Mouse (Mus musculus): ENCODE data around the gene Fgf18. TPM values are rescaled to one million over a fixed set of nuclear protein-coding genes. Genes with fewer than 3 reads are reported as not detected.
A peak's percentile ranks its signal among the peaks of the same experiment; 100 is the strongest.

Fgf18 gene
- polyA plus RNA-seq, 1 experiment from 2014 or later = 10.1 TPM

- 94% methylated on average over 3 of the region's 3 CpGs for WGBS
- Histone ChIP-seq H3K4me3 (replicated peaks; ENCODE audit: low read length) (no peak overlapping the region), H3K4me1 (replicated peaks; ENCODE audit: control insufficient read depth, insufficient read depth, low read length) (no peaks in the 10 kb centered on the region), H3K27me3 (ENCODE audit: control insufficient read depth, insufficient read depth, low read length) (no peaks in the 10 kb centered on the region), H3K9ac (no peak overlapping the region), H3K4me2 (replicated peaks) (no peak overlapping the region), H3K27ac (no peak overlapping the region), H3K9me3 (ENCODE audit: control insufficient read depth, low read length) (no peaks in the 10 kb centered on the region), H3K36me3 (replicated peaks; ENCODE audit: control insufficient read depth, insufficient read depth) (peaks cover 97% of the 10 kb centered on the region)
- ATAC-seq (ENCODE audit: low FRiP score) (no peak), DNase-seq (ENCODE audit: low spot score) (no peak)
Measured at GRCm38 (mm10) chr11:33154459-33154858, 7.3 kb upstream of the Fgf18 start.

DNA sequence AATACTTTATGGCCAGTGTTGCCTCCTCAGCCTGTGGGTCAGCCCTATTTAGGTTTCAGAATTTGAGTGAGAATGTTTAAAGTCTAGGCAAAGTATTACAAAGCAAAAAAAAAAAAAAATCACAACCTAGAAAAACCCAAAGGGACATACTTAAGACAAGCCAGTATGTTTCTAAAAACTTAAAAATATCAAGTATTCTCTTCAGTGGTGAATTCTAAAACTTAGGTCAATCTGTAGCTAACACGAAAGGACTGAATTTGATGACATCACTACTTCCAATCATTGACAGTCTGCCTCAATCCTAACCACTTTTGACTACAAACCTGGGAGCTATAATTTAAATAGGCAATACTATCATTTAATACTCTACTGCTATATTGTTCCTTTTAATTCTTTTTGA lies 5.8 kb upstream of the Fgf18 start:
- Histone ChIP-seq H3K36me3 (replicated peaks; ENCODE audit: control insufficient read depth, insufficient read depth) (peaks cover 84% of the 10 kb centered on the region), H3K9me3 (ENCODE audit: control insufficient read depth, low read length) (no peaks in the 10 kb centered on the region), H3K4me1 (replicated peaks; ENCODE audit: control insufficient read depth, insufficient read depth, low read length) (no peaks in the 10 kb centered on the region), H3K27me3 (ENCODE audit: control insufficient read depth, insufficient read depth, low read length) (no peaks in the 10 kb centered on the region), H3K9ac (no peak overlapping the region), H3K4me2 (replicated peaks) (no peak overlapping the region), H3K4me3 (replicated peaks; ENCODE audit: low read length) (no peak overlapping the region), H3K27ac (no peak overlapping the region)
- no peak for ATAC-seq (ENCODE audit: low FRiP score)
- no peak for DNase-seq (ENCODE audit: low spot score)
- WGBS = 92% methylated on average over 1 of the region's 1 CpGs

- Histone ChIP-seq H3K4me2 (replicated peaks) (no peak overlapping the region), H3K9me3 (ENCODE audit: control insufficient read depth, low read length) (no peaks in the 10 kb centered on the region), H3K36me3 (replicated peaks; ENCODE audit: control insufficient read depth, insufficient read depth) (peaks cover 73% of the 10 kb centered on the region), H3K27me3 (ENCODE audit: control insufficient read depth, insufficient read depth, low read length) (no peaks in the 10 kb centered on the region), H3K9ac (no peak overlapping the region), H3K27ac (no peak overlapping the region), H3K4me3 (replicated peaks; ENCODE audit: low read length) (no peak overlapping the region), H3K4me1 (replicated peaks; ENCODE audit: control insufficient read depth, insufficient read depth, low read length) (no peaks in the 10 kb centered on the region)
- ATAC-seq (ENCODE audit: low FRiP score) (no peak), DNase-seq (ENCODE audit: low spot score) (no peak)
- WGBS = 82% methylated on average over 4 of the region's 4 CpGs
Measured at GRCm38 (mm10) chr11:33151780-33152145, 4.6 kb upstream of the Fgf18 start.

DNA sequence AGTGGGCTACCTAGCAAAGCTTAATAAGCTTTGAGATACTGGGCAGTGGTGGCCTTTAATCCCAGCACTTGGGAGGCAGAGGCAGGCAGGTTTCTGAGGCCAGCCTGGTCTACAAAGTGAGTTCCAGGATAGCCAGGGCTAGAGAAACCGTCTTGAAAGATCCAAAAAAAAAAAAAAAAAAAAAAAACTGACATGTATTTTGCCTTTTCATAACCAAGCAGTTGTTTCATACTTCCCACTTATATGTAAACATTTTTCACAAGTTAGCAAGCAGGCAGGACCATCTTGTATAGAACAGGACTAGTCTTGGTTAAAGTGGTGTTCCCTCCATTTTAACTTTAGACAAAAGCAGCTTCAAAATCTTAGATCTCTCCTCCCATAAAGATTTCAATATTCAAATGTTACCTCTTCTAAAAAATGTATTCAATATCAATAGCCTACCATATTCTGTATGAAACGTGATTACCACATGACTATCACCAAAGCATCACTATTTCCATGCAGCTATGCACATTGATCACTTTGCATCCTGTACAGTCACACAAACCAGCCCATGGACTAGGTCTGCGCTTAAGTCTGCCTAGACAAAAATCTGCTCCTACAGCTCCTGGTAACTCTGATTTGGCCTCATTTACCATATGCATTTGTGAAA lies 4.1 kb upstream of the Fgf18 start:
- WGBS = 69% methylated on average over 3 of the region's 3 CpGs
- H3K9ac ChIP-seq = no peak overlapping the region
- ATAC-seq (ENCODE audit: low FRiP score) (no peak), DNase-seq (ENCODE audit: low spot score) (no peak)
- no peak overlapping the region for H3K4me3 ChIP-seq (replicated peaks; ENCODE audit: low read length)
- H3K4me1 ChIP-seq (replicated peaks; ENCODE audit: control insufficient read depth, insufficient read depth, low read length) = no peaks in the 10 kb centered on the region; the same call in 1 of the 2 replicates
- H3K36me3 ChIP-seq (replicated peaks; ENCODE audit: control insufficient read depth, insufficient read depth) = peaks cover 68% of the 10 kb centered on the region
- H3K27ac ChIP-seq = no peak overlapping the region
- H3K4me2 ChIP-seq (replicated peaks) = no peak overlapping the region
- no peaks in the 10 kb centered on the region for H3K9me3 ChIP-seq (ENCODE audit: control insufficient read depth, low read length)
- no peaks in the 10 kb centered on the region for H3K27me3 ChIP-seq (ENCODE audit: control insufficient read depth, insufficient read depth, low read length)

GRCm38 (mm10) chr11:33150364-33150763 lies 3.2 kb upstream of the Fgf18 start:
- Histone ChIP-seq H3K27me3 (ENCODE audit: control insufficient read depth, insufficient read depth, low read length) (no peaks in the 10 kb centered on the region), H3K4me1 (replicated peaks; ENCODE audit: control insufficient read depth, insufficient read depth, low read length) (peaks cover 9% of the 10 kb centered on the region; the same call in 1 of the 2 replicates), H3K4me2 (replicated peaks) (no peak overlapping the region), H3K9me3 (ENCODE audit: control insufficient read depth, low read length) (no peaks in the 10 kb centered on the region), H3K36me3 (replicated peaks; ENCODE audit: control insufficient read depth, insufficient read depth) (peaks cover 61% of the 10 kb centered on the region), H3K27ac (no peak overlapping the region), H3K9ac (no peak overlapping the region), H3K4me3 (replicated peaks; ENCODE audit: low read length) (no peak overlapping the region)
- no peak for DNase-seq (ENCODE audit: low spot score)
- no peak for ATAC-seq (ENCODE audit: low FRiP score)

DNA sequence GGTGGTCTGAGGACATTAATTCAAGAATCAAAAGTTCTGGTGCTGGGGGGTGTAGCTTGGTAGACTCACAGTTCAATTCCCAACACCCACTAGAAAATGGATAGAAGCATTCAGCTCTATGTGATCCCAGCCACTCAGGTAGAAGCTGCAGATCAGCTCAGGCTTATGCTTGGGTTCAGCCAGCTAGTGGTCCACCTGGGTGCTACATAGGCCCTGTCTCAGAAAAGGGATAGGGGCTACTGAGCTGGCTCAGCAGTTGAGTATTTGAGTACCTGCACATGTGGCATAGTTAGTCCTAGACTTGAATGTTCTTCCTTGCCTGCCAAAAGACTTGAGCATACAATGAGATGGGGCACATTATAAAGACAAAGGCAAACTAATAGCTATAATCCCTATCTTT lies 2.3 kb upstream of the Fgf18 start:
- Histone ChIP-seq H3K4me3 (replicated peaks; ENCODE audit: low read length) (no peak overlapping the region), H3K36me3 (replicated peaks; ENCODE audit: control insufficient read depth, insufficient read depth) (peaks cover 52% of the 10 kb centered on the region)

DNA sequence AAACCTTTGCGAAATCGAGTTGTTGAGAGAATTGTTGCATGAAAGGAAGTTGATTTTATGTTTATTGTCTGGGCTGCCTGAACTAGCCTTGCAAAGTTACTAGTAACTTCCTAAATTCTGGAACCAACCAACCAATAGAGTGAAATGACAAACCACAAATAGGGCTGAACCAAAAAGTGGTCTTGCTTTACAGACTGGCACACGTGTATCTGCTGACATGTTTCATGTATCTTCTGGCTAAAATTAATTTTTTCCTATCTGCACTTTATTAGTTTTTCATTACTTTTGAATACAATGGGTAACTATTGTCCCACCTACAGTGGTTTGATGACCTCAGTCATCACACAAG lies 1.9 kb upstream of the Fgf18 start:
- Histone ChIP-seq H3K9ac (no peak overlapping the region), H3K4me1 (replicated peaks; ENCODE audit: control insufficient read depth, insufficient read depth, low read length) (peaks cover 16% of the 10 kb centered on the region), H3K9me3 (ENCODE audit: control insufficient read depth, low read length) (no peaks in the 10 kb centered on the region), H3K27me3 (ENCODE audit: control insufficient read depth, insufficient read depth, low read length) (0 out of 2 replicates have a peak, but pooled peaks cover 7% of the 10 kb centered on the region), H3K27ac (no peak overlapping the region), H3K36me3 (replicated peaks; ENCODE audit: control insufficient read depth, insufficient read depth) (peaks cover 48% of the 10 kb centered on the region), H3K4me3 (replicated peaks; ENCODE audit: low read length) (no peak overlapping the region), H3K4me2 (replicated peaks) (no peak overlapping the region)
- ATAC-seq (ENCODE audit: low FRiP score) = no peak
- 24% methylated on average over 3 of the region's 3 CpGs for WGBS
- no peak for DNase-seq (ENCODE audit: low spot score)

More for the DNA sequence above, 2.3 kb upstream of the Fgf18 start:
- ATAC-seq (ENCODE audit: low FRiP score) (no peak), DNase-seq (ENCODE audit: low spot score) (no peak)
- H3K27me3 ChIP-seq (ENCODE audit: control insufficient read depth, insufficient read depth, low read length) = 0 out of 2 replicates have a peak, but pooled peaks cover 3% of the 10 kb centered on the region
- no peaks in the 10 kb centered on the region for H3K9me3 ChIP-seq (ENCODE audit: control insufficient read depth, low read length)
- H3K4me2 ChIP-seq (replicated peaks) = no peak overlapping the region
- H3K4me1 ChIP-seq (replicated peaks; ENCODE audit: control insufficient read depth, insufficient read depth, low read length) = peaks cover 14% of the 10 kb centered on the region; the same call in 1 of the 2 replicates
- no peak overlapping the region for H3K27ac ChIP-seq
- H3K9ac ChIP-seq = no peak overlapping the region

GRCm38 (mm10) chr11:33148338-33149087 lies 1.3 kb upstream of the Fgf18 start:
- H3K4me3 ChIP-seq (replicated peaks; ENCODE audit: low read length) = peak overlapping the region; percentile 67
- peak; percentile 90 for DNase-seq (ENCODE audit: low spot score)
- peaks cover 22% of the 10 kb centered on the region for H3K4me1 ChIP-seq (replicated peaks; ENCODE audit: control insufficient read depth, insufficient read depth, low read length)
- peaks cover 42% of the 10 kb centered on the region for H3K36me3 ChIP-seq (replicated peaks; ENCODE audit: control insufficient read depth, insufficient read depth)
- peak; percentile 69 for ATAC-seq (ENCODE audit: low FRiP score)
- H3K4me2 ChIP-seq (replicated peaks) = peak overlapping the region; percentile 67
- H3K27me3 ChIP-seq (ENCODE audit: control insufficient read depth, insufficient read depth, low read length) = 0 out of 2 replicates have a peak, but pooled peaks cover 11% of the 10 kb centered on the region
- no peaks in the 10 kb centered on the region for H3K9me3 ChIP-seq (ENCODE audit: control insufficient read depth, low read length)
- 7% methylated on average over 23 of the region's 23 CpGs for WGBS
- H3K27ac ChIP-seq = peak overlapping the region; percentile 80
- H3K9ac ChIP-seq = peak overlapping the region; percentile 73

DNA sequence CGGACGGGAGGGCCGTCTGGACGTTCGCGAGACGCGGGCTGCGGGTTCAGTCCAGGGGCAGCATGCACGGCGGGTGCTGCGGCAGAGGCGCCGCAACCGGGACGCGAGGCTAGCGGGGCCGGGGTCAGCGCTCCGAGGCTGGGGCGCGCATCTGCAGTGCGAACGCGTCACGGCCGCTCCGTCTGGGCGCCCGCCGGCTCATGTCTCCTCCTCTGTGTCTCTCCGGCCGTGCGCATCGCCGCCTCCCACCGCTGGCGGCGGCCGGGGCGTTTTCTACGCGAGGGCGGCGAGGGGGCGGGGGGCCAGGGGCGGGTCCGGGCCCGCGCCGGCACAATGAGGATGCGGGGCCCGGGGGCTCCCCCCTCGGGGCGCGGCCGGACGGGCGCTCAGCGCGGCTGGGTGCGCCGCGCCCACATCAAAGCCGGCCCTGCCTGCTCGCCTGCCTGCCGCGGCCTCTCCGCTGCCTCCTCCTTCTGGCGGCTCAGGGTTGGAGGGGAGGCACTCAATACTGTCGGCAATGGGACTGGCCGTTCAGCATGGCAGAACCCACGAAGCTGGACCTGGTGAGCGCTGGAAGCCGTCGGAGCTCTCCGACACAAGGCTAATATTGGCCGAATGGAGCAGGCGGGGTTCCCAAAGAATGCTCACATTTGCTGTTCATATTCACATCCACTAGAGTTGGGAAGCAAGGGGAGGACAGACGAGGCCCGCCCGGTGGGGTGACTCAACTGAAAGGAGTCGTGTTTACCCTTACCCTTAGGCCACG lies 555 bp upstream of the Fgf18 start:
- Histone ChIP-seq H3K27ac (peak overlapping the region; percentile 80), H3K9me3 (ENCODE audit: control insufficient read depth, low read length) (no peaks in the 10 kb centered on the region), H3K4me2 (replicated peaks) (peak overlapping the region; percentile 67), H3K9ac (peak overlapping the region; percentile 73), H3K27me3 (ENCODE audit: control insufficient read depth, insufficient read depth, low read length) (0 out of 2 replicates have a peak, but pooled peaks cover 13% of the 10 kb centered on the region), H3K4me1 (replicated peaks; ENCODE audit: control insufficient read depth, insufficient read depth, low read length) (peaks cover 26% of the 10 kb centered on the region), H3K4me3 (replicated peaks; ENCODE audit: low read length) (peak overlapping the region; percentile 67), H3K36me3 (replicated peaks; ENCODE audit: control insufficient read depth, insufficient read depth) (peaks cover 35% of the 10 kb centered on the region)
- under 1% methylated on average over 42 of the region's 85 CpGs for WGBS
- peak; percentile 55 for DNase-seq (ENCODE audit: low spot score)
- ATAC-seq (ENCODE audit: low FRiP score) = peak; percentile 67

All from hindbrain, embryonic 14.5 days (tissue).